Mouse (Mus musculus) cerebral cortex, adult 2 months (tissue): ENCODE results near the gene Tmem100.

Source experiments
- WGBS: fragments of 180-500 bp; shearing (Covaris S2); methylation state at CpG from one replicate; pipeline ENCODE4 v1.1.7; 2018; 5-methylcytosine and 5-hydroxymethylcytosine counted together

The Tmem100 gene

DNA sequence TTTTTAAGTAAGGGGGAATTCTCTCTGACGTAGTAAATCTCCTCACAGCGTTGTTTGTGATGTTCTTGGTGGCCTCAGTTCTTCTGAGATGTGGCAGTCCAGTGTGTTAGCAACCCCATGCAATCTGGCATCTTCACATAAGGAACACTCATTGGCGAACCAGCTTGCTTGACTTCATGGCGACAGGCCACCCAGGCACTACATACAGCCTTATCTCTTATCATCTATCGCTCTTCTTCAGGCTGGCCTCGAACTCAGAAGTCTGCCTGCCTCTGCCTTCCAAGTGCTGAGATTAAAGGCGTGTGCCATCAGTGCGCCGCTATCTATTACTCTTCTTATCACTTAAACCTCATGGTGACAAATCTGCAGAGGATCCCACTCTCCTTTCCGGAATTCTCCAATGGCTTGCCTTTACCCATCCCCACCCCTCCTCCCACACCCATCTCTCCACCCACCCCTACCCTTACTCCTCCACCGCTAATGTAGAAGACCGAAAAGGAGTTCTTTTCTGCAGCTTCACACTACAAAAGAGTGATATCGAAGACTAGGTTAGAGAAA is at the start of gene Tmem100:
Gene Tmem100 (plus strand): TSS at position 508 of the 558 bp plus-strand sequence.
- WGBS = 42% methylated on average over 13 of the region's 13 CpGs

GRCm38 (mm10) chr11:89982918-89983317 is 47.2 kb upstream of the Tmem100 start:
- WGBS = 77% methylated on average over 2 of the region's 2 CpGs

DNA sequence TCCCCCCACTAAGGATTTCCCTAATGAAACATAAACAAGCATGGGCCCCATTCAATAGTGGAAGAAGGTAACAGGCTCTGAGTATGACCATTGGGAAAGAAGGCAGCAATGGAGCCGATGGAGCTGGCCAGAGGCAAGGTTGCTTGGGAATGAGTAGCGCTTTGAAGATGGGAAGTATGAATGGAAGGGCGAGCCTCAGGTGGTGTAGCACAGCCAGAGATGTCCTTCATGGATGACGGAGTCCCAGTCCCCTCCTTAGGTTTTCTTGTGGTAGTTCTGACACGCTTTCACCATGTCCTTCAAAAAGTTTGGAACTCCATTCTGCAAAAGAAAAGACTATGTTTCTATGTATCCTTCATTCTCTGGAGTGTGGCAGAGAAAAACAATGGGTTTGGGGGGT is 45.7 kb upstream of the Tmem100 start:
- 98% methylated on average over 5 of the region's 5 CpGs for WGBS

- 76% methylated on average over 10 of the region's 10 CpGs for whole genome bisulfite sequencing
Observed at GRCm38 (mm10) chr11:89985200-89986187, 44.7 kb upstream of the Tmem100 start.

DNA sequence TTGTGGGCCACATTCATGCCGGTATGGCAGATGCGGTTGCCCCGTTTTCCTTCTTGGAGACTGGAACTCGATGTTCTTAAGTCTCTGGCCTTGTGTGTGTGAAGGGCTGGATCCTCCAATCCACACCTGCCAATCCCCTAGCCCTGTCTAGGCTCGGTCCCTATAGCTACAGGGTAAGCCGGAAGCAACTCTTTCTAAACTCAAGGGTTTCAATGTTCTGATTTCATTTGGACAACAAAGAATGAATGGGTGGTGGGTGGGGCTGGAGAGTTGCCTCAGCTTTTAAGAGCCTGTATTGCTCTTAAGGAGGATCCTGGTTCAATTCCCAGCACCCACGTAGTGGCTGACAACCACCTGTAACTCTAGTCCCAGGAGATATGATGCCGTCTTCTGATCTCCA is 43.6 kb upstream of the Tmem100 start:
- WGBS = 91% methylated on average over 8 of the region's 8 CpGs

GRCm38 (mm10) chr11:89988936-89989589 is 41.1 kb upstream of the Tmem100 start:
- WGBS = 17% methylated on average over 8 of the region's 8 CpGs

DNA sequence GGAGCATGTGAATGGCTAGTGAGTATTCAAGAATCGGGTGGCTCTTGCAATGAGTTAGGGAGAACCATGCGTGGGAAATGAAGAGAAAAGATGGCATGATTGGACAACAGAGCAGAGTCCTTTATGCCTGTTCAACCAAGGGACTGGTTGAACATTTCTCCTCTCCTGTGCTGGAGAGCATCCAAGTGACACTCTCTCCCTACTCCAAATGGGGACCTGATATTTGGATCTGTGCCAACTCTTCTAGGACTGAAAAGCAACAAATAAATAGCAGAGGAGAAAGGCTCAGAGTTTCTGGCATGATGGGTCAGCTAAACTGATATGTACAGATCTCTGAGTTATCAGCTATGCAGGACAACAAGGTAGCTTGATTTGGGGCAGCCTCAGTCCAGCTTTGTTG is 35.4 kb upstream of the Tmem100 start:
- WGBS = 87% methylated on average over 2 of the region's 2 CpGs

GRCm38 (mm10) chr11:89995596-89995995 is 34.6 kb upstream of the Tmem100 start:
- WGBS = 91% methylated on average over 5 of the region's 5 CpGs

GRCm38 (mm10) chr11:89996406-89996805 is 33.7 kb upstream of the Tmem100 start:
- 94% methylated on average over 4 of the region's 4 CpGs for WGBS

DNA sequence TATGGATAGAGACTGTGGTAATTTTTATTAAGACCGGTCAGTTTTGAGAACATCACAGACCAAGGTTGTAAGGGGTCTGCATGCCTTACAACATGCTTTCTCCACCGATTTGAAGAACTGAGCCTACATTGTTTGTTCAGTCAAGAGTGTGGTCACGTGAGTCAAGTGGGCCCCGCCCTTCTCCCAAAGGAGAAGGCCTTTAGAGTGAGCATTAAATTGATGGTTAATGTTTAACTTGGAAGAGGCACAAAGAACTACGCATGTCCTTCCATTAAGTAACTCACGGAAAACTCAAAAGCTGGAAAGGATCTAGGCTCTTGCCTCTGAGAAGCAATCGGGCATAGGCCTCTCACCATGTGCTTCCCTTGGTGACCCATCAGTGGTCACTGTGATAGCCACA is 33.3 kb upstream of the Tmem100 start:
- WGBS = 96% methylated on average over 7 of the region's 7 CpGs

- WGBS = 95% methylated on average over 18 of the region's 18 CpGs
Observed at GRCm38 (mm10) chr11:89998996-89999770, 31.0 kb upstream of the Tmem100 start.

DNA sequence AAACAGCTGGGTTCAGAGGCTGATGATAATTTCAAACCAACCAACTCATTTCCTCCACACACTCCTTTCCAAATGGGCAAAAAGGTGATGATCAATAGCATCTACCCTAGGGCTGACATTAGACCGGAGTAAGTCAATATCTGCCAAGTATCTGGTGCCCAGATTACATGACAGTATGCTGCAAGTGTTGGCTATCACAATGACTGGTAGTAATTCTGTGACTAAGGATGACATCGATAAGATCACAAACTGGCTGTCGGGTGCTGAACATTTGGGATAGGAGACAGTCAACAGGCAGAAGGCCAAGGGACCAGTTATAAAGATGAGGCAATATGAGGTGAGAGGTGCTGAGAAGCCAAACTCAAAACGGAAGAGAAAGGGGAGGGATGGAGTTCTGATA is 29.5 kb upstream of the Tmem100 start:
- 91% methylated on average over 4 of the region's 4 CpGs for WGBS

DNA sequence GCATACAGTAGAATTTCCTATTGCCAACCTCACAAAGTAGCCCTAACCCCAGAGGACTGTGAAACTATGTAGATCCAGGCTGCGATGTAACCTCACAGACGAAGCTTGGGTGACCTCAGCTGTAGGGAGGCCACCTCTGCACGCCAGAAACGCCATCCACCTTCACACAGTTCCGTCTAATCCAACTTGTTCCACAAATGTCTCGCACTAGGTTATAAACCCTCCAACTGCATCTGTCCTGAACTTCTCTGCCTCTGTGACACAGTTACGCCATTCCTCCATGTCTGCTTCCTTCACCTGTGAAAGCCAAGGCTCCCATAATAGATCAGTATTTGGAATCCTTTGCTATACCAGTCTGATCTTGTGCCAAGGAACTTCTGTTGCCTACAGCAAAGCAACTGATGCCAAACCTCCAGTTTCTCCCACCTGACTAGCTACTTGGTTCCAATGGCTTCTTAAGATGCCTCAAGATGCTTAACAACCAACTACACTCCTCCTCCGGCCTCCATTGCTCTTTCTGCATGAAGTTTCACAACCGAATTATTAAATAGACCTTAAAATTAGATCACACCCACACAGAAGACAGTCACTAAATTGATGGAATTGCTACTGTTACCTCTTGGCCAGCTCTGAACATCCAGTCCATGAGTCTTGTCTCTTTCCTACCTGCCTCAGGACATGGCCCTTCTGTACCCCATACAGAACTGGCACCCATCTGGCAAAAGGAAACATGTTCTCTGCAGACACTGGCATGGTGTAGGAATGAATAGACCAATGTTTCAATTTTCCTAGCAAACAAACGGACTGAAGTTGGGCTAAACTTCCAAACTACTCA is 28.5 kb upstream of the Tmem100 start:
- 77% methylated on average over 10 of the region's 10 CpGs for WGBS

DNA sequence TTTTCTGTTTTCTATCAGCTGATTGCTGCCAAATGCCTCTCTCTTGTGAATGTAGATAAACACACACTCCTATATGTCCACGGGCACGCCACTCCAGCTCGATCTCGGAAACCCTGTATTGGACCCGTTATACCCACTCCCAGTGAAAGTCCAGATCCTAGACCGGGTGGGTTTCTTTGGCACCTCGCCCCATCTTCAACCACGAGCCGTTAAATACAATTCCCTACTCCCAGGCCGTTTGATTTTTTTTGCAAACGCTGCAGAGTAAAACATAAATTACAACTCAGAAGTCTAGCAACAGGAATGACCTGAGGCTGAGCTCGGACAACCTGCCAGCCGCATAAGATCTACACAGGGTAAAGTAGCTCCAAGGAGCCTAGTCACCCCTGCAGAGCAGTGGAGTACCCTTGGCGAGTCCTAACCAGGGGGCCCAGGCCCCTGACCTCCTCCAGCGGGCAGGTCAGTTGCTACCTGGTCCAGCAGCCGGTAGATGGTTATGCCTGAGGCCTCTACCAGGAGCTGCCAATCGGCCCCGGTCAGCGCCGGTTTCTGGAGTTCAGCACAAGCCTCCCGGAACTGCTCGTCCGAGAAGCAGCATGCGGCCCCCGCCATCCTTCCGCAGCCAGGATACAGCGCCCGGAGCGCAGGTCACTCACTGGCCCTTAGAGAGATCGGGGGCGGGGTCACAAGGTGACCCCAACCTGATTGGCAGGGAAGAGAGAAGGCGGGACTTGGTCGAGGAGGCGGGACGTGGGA is 27.7 kb upstream of the Tmem100 start, which contains the start of gene Pctp:
Gene Pctp (minus strand): TSS at position 664 of the 756 bp plus-strand sequence.
- 18% methylated on average over 35 of the region's 35 CpGs for WGBS

- 16% methylated on average over 8 of the region's 8 CpGs for WGBS
Observed at GRCm38 (mm10) chr11:90002987-90003348, 27.2 kb upstream of the Tmem100 start.

GRCm38 (mm10) chr11:90003386-90003785 is 26.8 kb upstream of the Tmem100 start:
- 84% methylated on average over 4 of the region's 4 CpGs for WGBS

DNA sequence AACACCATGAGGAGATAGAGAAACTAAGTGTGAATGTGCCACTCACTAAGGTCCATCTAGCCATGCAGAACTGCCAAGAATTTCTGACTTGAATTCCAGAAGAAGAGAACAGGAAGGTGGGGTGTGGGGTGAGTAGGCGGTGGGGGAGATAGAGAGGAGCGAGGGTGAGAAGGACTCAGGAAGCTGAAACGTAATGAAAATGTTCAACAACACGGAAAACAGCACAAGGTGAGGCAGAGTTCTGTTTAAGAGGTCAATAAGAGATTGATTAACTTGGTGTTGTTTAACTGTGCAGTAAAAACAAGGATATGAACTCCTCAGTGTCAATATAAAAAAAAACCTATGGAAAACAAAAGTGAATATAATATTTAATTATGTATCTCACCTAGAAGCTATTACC is 24.0 kb upstream of the Tmem100 start:
- WGBS = 75% methylated on average over 4 of the region's 4 CpGs

DNA sequence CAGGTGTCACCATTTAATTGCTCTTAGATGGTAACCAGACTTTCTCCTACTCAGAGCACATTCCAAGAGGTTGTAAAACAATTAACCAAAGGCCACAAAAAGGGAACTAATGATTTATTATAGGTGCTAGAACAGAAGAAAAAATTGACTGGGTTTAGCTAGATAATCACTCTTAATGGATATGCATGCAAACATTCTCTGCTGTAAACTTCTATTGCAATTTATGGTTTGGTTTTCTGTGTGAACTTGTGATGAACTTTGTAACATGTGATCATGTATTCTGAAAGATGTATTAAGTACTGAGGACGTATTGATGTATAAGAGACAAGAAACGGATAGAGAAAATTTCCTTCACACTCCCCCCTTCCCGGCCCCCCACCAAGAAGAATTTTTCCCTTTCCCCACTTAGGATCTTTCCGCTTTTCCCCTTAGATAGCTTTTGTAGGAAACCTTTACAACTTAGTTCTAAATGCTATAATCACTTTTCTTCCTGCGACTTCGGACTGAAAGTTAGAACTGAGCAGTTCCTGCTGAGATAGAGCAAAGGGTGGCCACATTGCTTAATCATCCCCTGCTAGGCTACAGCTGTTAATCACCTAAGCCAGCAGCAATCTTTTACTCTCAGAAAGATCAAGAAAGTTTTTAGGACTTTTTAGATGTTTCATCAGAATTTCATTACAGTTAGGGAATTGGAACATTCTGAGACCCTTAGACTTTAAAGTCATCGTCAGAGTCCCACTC is 22.2 kb upstream of the Tmem100 start:
- 55% methylated on average over 7 of the region's 7 CpGs for WGBS

- 91% methylated on average over 6 of the region's 6 CpGs for WGBS
Observed at GRCm38 (mm10) chr11:90013657-90014056, 16.5 kb upstream of the Tmem100 start.
